Mouse (Mus musculus) midbrain, embryonic 12.5 days (tissue): Measurements from ENCODE around the gene Slc25a22. TPM values are rescaled to one million over a fixed set of nuclear protein-coding genes. Genes with fewer than 3 reads are reported as not detected.

Experiments used
- ATAC-seq: fragments of 200-750 bp; cut with Nextera tagmentation; 2 replicates; pipeline ENCODE4 v1.8.0; 2017; ENCODE audit warnings: low read depth, moderate TSS enrichment, moderate library complexity; ENCODE audit not compliant: low FRiP score
- H3K27ac ChIP-seq: fragments of 300-500 bp; sonication (generic); replicated peaks from 2 replicates; pipeline ENCODE4 v1.5.1; 2016; ENCODE audit warnings: mild to moderate bottlenecking
- H3K27me3 ChIP-seq: fragments of 300-500 bp; sonication (generic); 2 replicates; pipeline ENCODE4 v1.6.1; 2016; ENCODE audit warnings: mild to moderate bottlenecking
- H3K36me3 ChIP-seq: fragments of 300-500 bp; sonication (generic); 2 replicates; pipeline ENCODE4 v1.6.1; 2016
- H3K4me1 ChIP-seq: fragments of 300-500 bp; sonication (generic); 2 replicates; pipeline ENCODE4 v1.6.1; 2016
- H3K4me2 ChIP-seq: fragments of 300-500 bp; sonication (generic); replicated peaks from 2 replicates; pipeline ENCODE4 v1.6.1; 2016; ENCODE audit warnings: mild to moderate bottlenecking, moderate library complexity
- H3K4me3 ChIP-seq: fragments of 300-500 bp; sonication (generic); 2 replicates; pipeline ENCODE4 v1.5.1; 2016; ENCODE audit warnings: mild to moderate bottlenecking
- H3K9ac ChIP-seq: fragments of 300-500 bp; sonication (generic); replicated peaks from 2 replicates; pipeline ENCODE4 v1.6.1; 2016; ENCODE audit warnings: mild to moderate bottlenecking, moderate library complexity
- H3K9me3 ChIP-seq: fragments of 300-500 bp; sonication (generic); 2 replicates; pipeline ENCODE4 v1.6.1; 2016; ENCODE audit warnings: mild to moderate bottlenecking
- WGBS: fragments of 180-500 bp; shearing (Covaris S2); methylation state at CpG from one replicate; pipeline ENCODE4 v1.1.7; 2016; 5-methylcytosine and 5-hydroxymethylcytosine counted together
- polyA plus RNA-seq: library from polyadenylated mRNA; unstranded; fragments of >200 nt; fragmentation: Nextera tagmentation; extraction: Ambion mirVana; gene quantifications from 2 replicates; pipeline ENCODE4 v1.2.1, GENCODE M21; 2016

Slc25a22 gene
- polyA plus RNA-seq, 1 experiment from 2014 or later: 52.7 TPM

GRCm38 (mm10) chr7:141439140-141439679 is 1.5 kb upstream of the Slc25a22 start:
- peaks cover 24% of the 10 kb centered on the region for H3K36me3 ChIP-seq
- ATAC-seq: no peak
- peaks cover 61% of the 10 kb centered on the region for H3K4me1 ChIP-seq
- WGBS: 93% methylated on average over 10 of the region's 10 CpGs
- no peak overlapping the region for H3K9ac ChIP-seq
- no peaks in the 10 kb centered on the region for H3K9me3 ChIP-seq
- no peak overlapping the region for H3K27ac ChIP-seq
- H3K4me3 ChIP-seq: no peak overlapping the region
- H3K4me2 ChIP-seq: no peak overlapping the region
- no peaks in the 10 kb centered on the region; the same call in 1 of the 2 replicates for H3K27me3 ChIP-seq

DNA sequence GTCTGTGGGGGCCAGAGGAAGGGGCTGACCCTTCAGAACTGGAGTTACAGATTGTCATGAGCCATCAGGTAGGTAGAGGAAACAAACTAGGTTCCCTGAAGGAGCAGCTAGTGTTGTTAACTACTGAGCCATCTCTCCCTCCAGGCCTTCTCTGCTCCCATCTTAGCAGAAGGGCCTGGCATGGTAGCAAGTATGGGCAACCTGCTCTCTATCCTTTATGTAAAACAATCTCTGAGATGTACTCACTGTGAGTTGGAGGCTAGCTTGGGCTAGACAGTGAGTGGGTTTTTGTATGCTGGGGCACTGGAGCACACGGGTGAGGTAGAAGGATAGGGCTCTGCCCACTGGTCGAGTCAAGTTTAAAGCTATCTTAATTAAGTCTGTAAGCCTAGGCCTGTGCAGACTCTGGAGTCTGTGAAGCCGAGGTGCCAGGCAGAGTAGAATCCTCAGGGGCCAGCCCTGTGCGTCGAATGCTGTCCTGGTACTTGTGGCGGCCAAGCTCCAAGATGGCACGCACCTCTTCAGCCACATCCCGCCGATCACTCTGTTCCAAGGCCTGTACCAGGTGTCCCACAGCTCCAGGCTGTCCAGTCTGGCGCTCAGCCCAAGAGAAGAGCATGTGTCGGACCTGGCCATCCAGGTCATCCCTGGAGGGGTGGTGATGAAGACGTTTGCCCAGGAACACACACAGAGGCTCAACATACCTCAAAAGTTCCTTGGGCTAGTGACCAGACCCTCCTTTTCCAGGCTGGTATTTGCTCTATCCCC is 693 bp upstream of the Slc25a22 start:
- Histone ChIP-seq H3K4me1 (peaks cover 61% of the 10 kb centered on the region), H3K4me2 (no peak overlapping the region), H3K27ac (no peak overlapping the region; the same call in 1 of the 2 replicates), H3K9me3 (no peaks in the 10 kb centered on the region), H3K36me3 (peaks cover 27% of the 10 kb centered on the region), H3K27me3 (no peaks in the 10 kb centered on the region; the same call in 1 of the 2 replicates), H3K9ac (no peak overlapping the region), H3K4me3 (no peak overlapping the region)
- no peak for ATAC-seq
- 91% methylated on average over 12 of the region's 12 CpGs for WGBS

- Histone ChIP-seq H3K9ac (peak overlapping the region; percentile 78), H3K36me3 (peaks cover 40% of the 10 kb centered on the region), H3K4me3 (peak overlapping the region; percentile 65), H3K4me1 (peaks cover 51% of the 10 kb centered on the region), H3K4me2 (peak overlapping the region; percentile 89), H3K9me3 (no peaks in the 10 kb centered on the region), H3K27ac (peak overlapping the region; percentile 63), H3K27me3 (no peaks in the 10 kb centered on the region; the same call in 1 of the 2 replicates)
- ATAC-seq: no peak
- WGBS: 40% methylated on average over 2 of the region's 2 CpGs
These were observed 1.2 kb downstream of the Slc25a22 start for GRCm38 (mm10) chr7:141436523-141436892.

GRCm38 (mm10) chr7:141435856-141436522 is 1.7 kb downstream of the Slc25a22 start:
- peaks cover 43% of the 10 kb centered on the region for H3K36me3 ChIP-seq
- peaks cover 50% of the 10 kb centered on the region for H3K4me1 ChIP-seq
- H3K4me3 ChIP-seq: 0 out of 2 replicates have a peak overlapping the region, but pooled peaks have one; percentile 65
- peak overlapping the region; percentile 63; the same call in 1 of the 2 replicates for H3K27ac ChIP-seq
- WGBS: 75% methylated on average over 9 of the region's 9 CpGs
- no peaks in the 10 kb centered on the region for H3K9me3 ChIP-seq
- H3K27me3 ChIP-seq: no peaks in the 10 kb centered on the region; the same call in 1 of the 2 replicates
- ATAC-seq: no peak
- H3K9ac ChIP-seq: no peak overlapping the region
- peak overlapping the region; percentile 89 for H3K4me2 ChIP-seq

- Histone ChIP-seq H3K9ac (peak overlapping the region; percentile 71), H3K4me2 (peak overlapping the region; percentile 85), H3K4me1 (peaks cover 52% of the 10 kb centered on the region), H3K36me3 (peaks cover 50% of the 10 kb centered on the region), H3K4me3 (peak overlapping the region; percentile 58), H3K27me3 (no peaks in the 10 kb centered on the region; the same call in 1 of the 2 replicates), H3K9me3 (no peaks in the 10 kb centered on the region), H3K27ac (peak overlapping the region; percentile 84)
- 4% methylated on average over 17 of the region's 17 CpGs for WGBS
- peak; percentile 19; the same call in 1 of the 2 replicates for ATAC-seq
These were observed 2.4 kb downstream of the Slc25a22 start for GRCm38 (mm10) chr7:141435129-141435855.

DNA sequence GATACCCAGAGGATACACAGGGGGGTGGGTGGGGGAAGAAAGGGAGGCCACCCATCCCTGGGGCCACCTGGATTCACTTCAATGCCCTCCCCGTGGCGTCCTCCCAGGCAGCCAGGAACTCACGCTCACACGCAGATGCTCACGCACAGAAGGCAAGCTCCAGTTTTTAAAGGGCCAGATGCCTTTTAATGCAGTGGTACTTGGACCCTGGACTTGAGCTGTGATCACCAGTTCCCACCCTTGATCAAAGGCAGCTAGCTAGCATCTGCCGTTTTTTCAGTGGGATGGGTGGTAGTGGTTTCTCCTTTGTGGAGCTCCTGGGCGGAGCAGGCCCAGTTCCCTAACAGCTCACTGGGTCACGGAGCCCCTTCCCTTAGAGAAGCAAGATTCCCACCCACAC is 3.2 kb downstream of the Slc25a22 start:
- 11% methylated on average over 8 of the region's 8 CpGs for WGBS
- peak overlapping the region; percentile 84 for H3K27ac ChIP-seq
- H3K4me1 ChIP-seq: peaks cover 60% of the 10 kb centered on the region
- no peak for ATAC-seq
- H3K9me3 ChIP-seq: no peaks in the 10 kb centered on the region
- peak overlapping the region; percentile 58 for H3K4me3 ChIP-seq
- H3K27me3 ChIP-seq: no peaks in the 10 kb centered on the region; the same call in 1 of the 2 replicates
- peak overlapping the region; percentile 85 for H3K4me2 ChIP-seq
- peaks cover 44% of the 10 kb centered on the region for H3K36me3 ChIP-seq
- H3K9ac ChIP-seq: peak overlapping the region; percentile 71

DNA sequence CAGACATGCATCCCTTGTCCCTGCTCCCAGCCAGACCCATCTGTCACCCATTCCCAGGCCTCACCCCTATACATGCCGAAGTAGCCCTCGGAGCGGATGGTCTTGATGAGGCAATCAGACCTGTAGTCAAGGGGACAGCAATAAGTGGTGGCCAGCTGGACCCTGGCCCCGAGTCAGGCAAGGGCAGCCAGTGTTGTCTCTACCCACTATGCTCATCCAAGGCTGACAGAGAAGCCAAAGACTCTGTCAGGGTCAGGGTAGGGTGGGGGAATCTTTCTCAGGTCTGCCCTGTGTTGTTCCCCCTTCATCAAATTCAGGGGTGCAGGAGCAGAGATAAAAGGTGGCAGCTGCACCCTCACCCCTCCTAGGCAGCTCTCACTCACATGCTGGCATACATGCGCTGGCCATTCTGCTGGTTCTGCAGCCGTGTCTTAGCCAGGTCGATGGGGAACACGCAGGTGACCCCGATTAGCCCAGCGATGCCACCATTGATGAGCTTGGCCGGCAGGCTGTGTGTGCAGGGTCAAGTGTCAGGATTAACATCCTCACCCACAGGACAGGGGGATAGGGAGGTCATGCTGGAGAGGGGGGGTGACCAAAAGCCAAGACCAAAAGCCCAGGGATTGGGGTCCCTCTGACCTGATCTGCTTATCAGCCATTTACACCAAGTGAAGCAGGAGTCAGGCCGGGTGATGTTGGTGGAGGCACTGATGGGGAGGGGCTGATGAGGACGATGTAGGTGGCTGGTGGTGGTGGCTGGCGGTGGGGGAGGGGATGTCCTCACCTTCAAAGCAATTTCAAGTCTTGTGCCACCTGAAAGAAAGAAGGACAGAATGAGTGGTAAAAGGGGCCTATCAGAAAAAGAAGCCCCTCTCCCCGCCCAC is 3.9 kb downstream of the Slc25a22 start:
- no peak for ATAC-seq

DNA sequence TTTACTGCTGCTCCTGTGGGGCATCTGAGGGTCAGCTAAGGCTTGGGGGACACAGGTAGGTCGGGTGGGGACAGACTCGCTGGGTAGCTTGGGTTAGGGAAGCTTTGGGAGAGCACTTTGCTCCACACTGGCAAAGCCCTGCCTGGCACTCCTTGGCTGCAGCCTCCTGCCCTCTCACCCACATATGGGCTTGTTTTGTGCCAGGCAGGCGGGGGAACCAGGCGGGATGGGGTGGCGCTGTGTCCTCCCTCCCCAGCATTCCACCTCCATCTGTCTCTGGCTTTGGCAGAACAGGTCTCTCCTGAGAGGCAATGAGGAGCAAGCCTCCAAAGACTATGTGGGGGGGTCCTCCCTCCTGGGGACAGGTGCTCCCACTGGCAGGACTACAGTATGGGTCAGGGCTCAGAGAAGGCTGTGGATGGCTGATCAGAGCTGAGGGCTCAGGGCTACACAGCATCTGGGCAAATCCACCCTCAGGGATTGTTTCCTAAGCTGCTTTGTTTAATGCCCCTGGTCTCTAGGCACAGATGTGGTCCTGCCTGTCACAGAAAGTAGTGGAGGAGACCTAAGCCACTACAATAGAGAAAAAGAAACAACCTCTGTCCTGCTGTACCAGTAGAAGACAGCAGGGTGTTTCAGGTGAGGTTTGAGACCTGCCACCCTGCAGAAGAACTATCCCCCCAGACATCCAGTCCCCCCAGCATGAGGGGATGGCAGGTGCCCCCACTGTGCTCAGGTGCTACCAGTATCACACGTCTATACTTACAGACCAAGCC is 4.8 kb downstream of the Slc25a22 start:
- ATAC-seq: no peak
- Histone ChIP-seq H3K36me3 (peaks cover 34% of the 10 kb centered on the region), H3K9me3 (no peaks in the 10 kb centered on the region), H3K4me3 (no peak overlapping the region), H3K4me1 (peaks cover 71% of the 10 kb centered on the region), H3K27ac (no peak overlapping the region), H3K27me3 (peaks cover 2% of the 10 kb centered on the region), H3K9ac (peak overlapping the region; percentile 71; the same call in 1 of the 2 replicates), H3K4me2 (peak overlapping the region; percentile 85)
- 87% methylated on average over 6 of the region's 6 CpGs for WGBS

More for the DNA sequence above, 3.9 kb downstream of the Slc25a22 start:
- H3K9ac ChIP-seq: peak overlapping the region; percentile 71
- WGBS: 71% methylated on average over 15 of the region's 15 CpGs
- H3K27ac ChIP-seq: peak overlapping the region; percentile 84
- H3K27me3 ChIP-seq: no peaks in the 10 kb centered on the region; the same call in 1 of the 2 replicates
- peaks cover 67% of the 10 kb centered on the region for H3K4me1 ChIP-seq
- H3K36me3 ChIP-seq: peaks cover 37% of the 10 kb centered on the region
- H3K4me2 ChIP-seq: peak overlapping the region; percentile 85
- H3K9me3 ChIP-seq: no peaks in the 10 kb centered on the region
- peak overlapping the region; percentile 58 for H3K4me3 ChIP-seq

- H3K27me3 ChIP-seq: peaks cover 8% of the 10 kb centered on the region
These were observed 5.5 kb downstream of the Slc25a22 start for GRCm38 (mm10) chr7:141432186-141432611.

DNA sequence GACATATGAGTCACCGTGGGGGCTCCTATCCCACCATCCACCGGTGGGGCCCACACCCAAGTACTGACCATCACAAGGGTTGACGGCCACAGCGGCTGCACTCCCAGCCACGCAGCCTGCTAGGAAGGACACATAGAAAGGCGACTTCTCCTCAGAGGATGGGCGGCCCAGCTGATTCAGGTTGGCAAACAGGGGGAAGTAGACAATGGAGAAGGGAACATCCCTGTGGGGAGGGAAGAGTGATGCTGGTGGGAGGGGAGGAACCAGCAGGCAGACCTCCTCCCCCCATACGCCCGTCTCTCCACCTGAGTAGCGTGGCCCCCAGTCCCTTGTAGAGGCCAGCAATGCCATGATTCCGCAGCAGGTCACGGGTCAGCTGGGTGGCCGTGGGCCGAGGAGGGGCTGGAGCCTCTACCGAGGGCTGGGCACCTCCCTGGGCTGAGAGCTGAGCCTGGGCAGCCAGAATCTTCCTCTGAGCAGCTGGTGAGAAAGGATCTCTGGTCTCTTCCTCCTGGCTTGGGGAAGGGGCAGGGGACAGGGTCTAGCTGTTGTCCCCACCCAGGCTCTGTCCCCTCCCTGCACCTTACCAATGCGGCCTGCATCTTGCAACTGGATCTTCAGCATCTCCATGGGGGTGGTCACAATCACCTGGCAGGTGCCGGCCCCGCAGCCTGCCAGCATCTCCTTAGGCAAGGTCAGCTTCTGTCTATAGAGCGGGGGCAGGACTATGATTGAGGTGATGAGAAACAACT is 6.1 kb downstream of the Slc25a22 start:
- H3K27ac ChIP-seq: no peak overlapping the region
- peaks cover 34% of the 10 kb centered on the region for H3K36me3 ChIP-seq
- no peak overlapping the region for H3K4me3 ChIP-seq
- H3K9ac ChIP-seq: peak overlapping the region; percentile 39; the same call in 1 of the 2 replicates
- no peak for ATAC-seq
- peaks cover 8% of the 10 kb centered on the region for H3K27me3 ChIP-seq
- H3K4me1 ChIP-seq: peaks cover 62% of the 10 kb centered on the region
- H3K4me2 ChIP-seq: no peak overlapping the region
- no peaks in the 10 kb centered on the region for H3K9me3 ChIP-seq
- WGBS: 91% methylated on average over 19 of the region's 19 CpGs

More at GRCm38 (mm10) chr7:141432186-141432611, 5.5 kb downstream of the Slc25a22 start:
- Histone ChIP-seq H3K36me3 (peaks cover 34% of the 10 kb centered on the region), H3K4me3 (no peak overlapping the region), H3K27ac (no peak overlapping the region), H3K4me2 (no peak overlapping the region), H3K4me1 (peaks cover 67% of the 10 kb centered on the region), H3K9me3 (no peaks in the 10 kb centered on the region), H3K9ac (peak overlapping the region; percentile 39; the same call in 1 of the 2 replicates)
- no peak for ATAC-seq
- 91% methylated on average over 8 of the region's 8 CpGs for WGBS
